Mouse (Mus musculus): ENCODE measurements around the gene Agap1. TPM values are rescaled to one million over a fixed set of nuclear protein-coding genes. Genes with fewer than 3 reads are reported as not detected.

The Agap1 gene
- polyA plus RNA-seq, 1 experiment from 2014 or later, result 37.2 TPM

DNA sequence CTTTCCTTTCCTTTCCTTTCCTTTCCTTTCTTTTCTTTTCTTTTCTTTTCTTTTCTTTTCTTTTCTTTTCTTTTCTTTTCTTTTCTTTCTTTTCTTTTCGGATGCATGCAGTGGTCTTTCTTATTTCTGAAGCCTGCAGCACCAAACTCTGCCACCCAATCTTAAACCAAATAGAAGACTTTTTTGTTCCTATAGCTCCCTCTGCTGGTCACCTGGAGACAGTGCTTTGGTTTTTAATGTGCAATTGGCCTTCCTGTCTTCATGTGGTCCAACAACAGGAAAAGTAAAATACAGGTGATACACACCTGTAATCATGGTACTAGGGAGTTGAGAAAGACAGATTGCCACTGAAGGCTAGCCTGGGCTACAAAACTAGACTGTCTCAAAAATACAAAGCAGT lies 177.1 kb downstream of the Agap1 start:
- H3K4me2 ChIP-seq (ENCODE audit: low read length), result no peak overlapping the region
- no peaks in the 10 kb centered on the region for H3K4me1 ChIP-seq (replicated peaks; ENCODE audit: control insufficient read depth, insufficient read depth, low read length)
- peaks cover 8% of the 10 kb centered on the region; the same call in 1 of the 2 replicates for H3K36me3 ChIP-seq (ENCODE audit: control insufficient read depth, insufficient read depth)
- ATAC-seq, result no peak
- H3K27me3 ChIP-seq (replicated peaks; ENCODE audit: control insufficient read depth, insufficient read depth, low read length), result no peaks in the 10 kb centered on the region
- no peak overlapping the region for H3K27ac ChIP-seq (ENCODE audit: low read length)
- no peak overlapping the region for H3K4me3 ChIP-seq (replicated peaks; ENCODE audit: low read length)
- no peak overlapping the region for H3K9ac ChIP-seq (replicated peaks; ENCODE audit: low read depth, low read length)
- WGBS, result 14% methylated on average over 1 of the region's 1 CpGs
- no peaks in the 10 kb centered on the region for H3K9me3 ChIP-seq (ENCODE audit: control insufficient read depth, low read length)

DNA sequence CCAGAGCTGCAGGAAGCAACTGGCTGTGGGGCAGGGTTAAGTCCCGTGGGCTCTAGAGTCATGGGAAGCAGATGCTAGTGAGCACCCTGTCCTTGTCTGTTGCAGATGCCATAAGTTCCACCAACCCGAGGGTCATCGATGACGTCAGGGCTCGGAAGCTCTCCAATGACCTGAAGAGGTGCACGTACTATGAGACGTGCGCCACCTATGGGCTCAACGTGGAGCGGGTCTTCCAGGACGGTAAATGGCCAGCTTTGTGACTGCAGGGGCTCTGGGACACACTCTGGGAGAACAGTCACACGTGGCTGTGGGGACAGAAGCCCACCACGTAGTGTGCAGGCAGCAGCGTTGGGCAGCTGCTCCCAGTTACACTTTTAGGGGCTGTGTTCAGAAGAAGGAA lies 179.4 kb downstream of the Agap1 start:
- no peak overlapping the region for H3K9ac ChIP-seq (replicated peaks; ENCODE audit: low read depth, low read length)
- peaks cover 11% of the 10 kb centered on the region; the same call in 1 of the 2 replicates for H3K36me3 ChIP-seq (ENCODE audit: control insufficient read depth, insufficient read depth)
- H3K4me3 ChIP-seq (replicated peaks; ENCODE audit: low read length), result no peak overlapping the region
- no peaks in the 10 kb centered on the region for H3K4me1 ChIP-seq (replicated peaks; ENCODE audit: control insufficient read depth, insufficient read depth, low read length)
- H3K4me2 ChIP-seq (ENCODE audit: low read length), result no peak overlapping the region
- no peak overlapping the region for H3K27ac ChIP-seq (ENCODE audit: low read length)
- ATAC-seq, result no peak
- no peaks in the 10 kb centered on the region for H3K27me3 ChIP-seq (replicated peaks; ENCODE audit: control insufficient read depth, insufficient read depth, low read length)
- H3K9me3 ChIP-seq (ENCODE audit: control insufficient read depth, low read length), result no peaks in the 10 kb centered on the region
- 74% methylated on average over 14 of the region's 14 CpGs for WGBS

DNA sequence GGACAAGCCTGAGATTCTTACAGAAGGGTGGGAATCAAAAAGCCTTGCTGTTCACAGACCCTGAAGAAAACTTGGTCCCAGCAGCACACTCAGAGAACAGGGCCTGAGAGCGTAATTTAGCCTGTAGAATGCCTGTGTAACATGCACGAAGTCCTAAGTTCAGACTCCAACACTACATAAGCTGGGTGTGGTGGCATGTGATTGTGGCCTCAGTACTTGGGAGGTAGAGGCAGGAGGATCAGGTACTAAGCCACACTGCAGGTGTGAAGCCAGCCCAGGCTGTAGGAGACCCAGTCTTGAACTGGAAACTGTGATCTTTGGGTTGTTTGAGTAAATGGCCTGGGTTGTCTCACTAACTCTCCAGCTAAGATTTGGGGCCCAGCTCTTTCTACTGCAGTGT lies 180.5 kb downstream of the Agap1 start:
- Histone ChIP-seq H3K27ac (ENCODE audit: low read length) (no peak overlapping the region), H3K9ac (replicated peaks; ENCODE audit: low read depth, low read length) (no peak overlapping the region), H3K4me2 (ENCODE audit: low read length) (no peak overlapping the region), H3K36me3 (ENCODE audit: control insufficient read depth, insufficient read depth) (peaks cover 9% of the 10 kb centered on the region; the same call in 1 of the 2 replicates), H3K27me3 (replicated peaks; ENCODE audit: control insufficient read depth, insufficient read depth, low read length) (no peaks in the 10 kb centered on the region), H3K4me1 (replicated peaks; ENCODE audit: control insufficient read depth, insufficient read depth, low read length) (no peaks in the 10 kb centered on the region), H3K9me3 (ENCODE audit: control insufficient read depth, low read length) (no peaks in the 10 kb centered on the region), H3K4me3 (replicated peaks; ENCODE audit: low read length) (no peak overlapping the region)
- 98% methylated on average over 2 of the region's 2 CpGs for WGBS
- ATAC-seq, result no peak

DNA sequence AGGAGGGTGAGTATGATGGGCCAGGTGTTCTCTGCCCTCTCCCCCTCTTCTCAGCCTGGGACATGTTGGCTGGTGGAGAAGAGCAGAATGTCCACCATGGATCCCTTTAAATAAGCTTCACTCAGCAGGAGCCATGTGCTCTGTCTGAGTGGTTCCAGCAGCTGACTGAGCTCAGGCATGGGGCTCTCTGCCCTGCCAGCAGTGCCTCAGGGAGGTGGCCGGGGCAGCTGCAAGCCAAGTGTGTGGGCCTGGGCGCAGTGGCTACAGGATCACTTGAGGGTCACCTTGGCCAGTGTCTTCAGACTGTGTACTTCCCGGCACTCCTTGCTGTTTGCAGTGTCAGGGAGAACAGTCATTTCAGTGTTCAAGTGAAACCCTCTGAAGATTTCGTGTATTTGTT lies 183.1 kb downstream of the Agap1 start:
- Histone ChIP-seq H3K27me3 (replicated peaks; ENCODE audit: control insufficient read depth, insufficient read depth, low read length) (no peaks in the 10 kb centered on the region), H3K4me2 (ENCODE audit: low read length) (no peak overlapping the region), H3K36me3 (ENCODE audit: control insufficient read depth, insufficient read depth) (peaks cover 7% of the 10 kb centered on the region; the same call in 1 of the 2 replicates), H3K9ac (replicated peaks; ENCODE audit: low read depth, low read length) (no peak overlapping the region), H3K27ac (ENCODE audit: low read length) (no peak overlapping the region), H3K9me3 (ENCODE audit: control insufficient read depth, low read length) (no peaks in the 10 kb centered on the region), H3K4me1 (replicated peaks; ENCODE audit: control insufficient read depth, insufficient read depth, low read length) (no peaks in the 10 kb centered on the region; the same call in 1 of the 2 replicates), H3K4me3 (replicated peaks; ENCODE audit: low read length) (no peak overlapping the region)
- 97% methylated on average over 4 of the region's 4 CpGs for WGBS
- no peak for ATAC-seq

GRCm38 (mm10) chr1:89643445-89644100 lies 189.0 kb downstream of the Agap1 start:
- Histone ChIP-seq H3K27ac (ENCODE audit: low read length) (no peak overlapping the region), H3K36me3 (ENCODE audit: control insufficient read depth, insufficient read depth) (peaks cover 3% of the 10 kb centered on the region; the same call in 1 of the 2 replicates), H3K4me3 (replicated peaks; ENCODE audit: low read length) (no peak overlapping the region), H3K4me2 (ENCODE audit: low read length) (no peak overlapping the region), H3K9ac (replicated peaks; ENCODE audit: low read depth, low read length) (no peak overlapping the region), H3K9me3 (ENCODE audit: control insufficient read depth, low read length) (no peaks in the 10 kb centered on the region), H3K27me3 (replicated peaks; ENCODE audit: control insufficient read depth, insufficient read depth, low read length) (peaks cover 4% of the 10 kb centered on the region; the same call in 1 of the 2 replicates), H3K4me1 (replicated peaks; ENCODE audit: control insufficient read depth, insufficient read depth, low read length) (no peaks in the 10 kb centered on the region; the same call in 1 of the 2 replicates)
- no peak; the same call in 1 of the 2 replicates for ATAC-seq
- 74% methylated on average over 8 of the region's 8 CpGs for WGBS

DNA sequence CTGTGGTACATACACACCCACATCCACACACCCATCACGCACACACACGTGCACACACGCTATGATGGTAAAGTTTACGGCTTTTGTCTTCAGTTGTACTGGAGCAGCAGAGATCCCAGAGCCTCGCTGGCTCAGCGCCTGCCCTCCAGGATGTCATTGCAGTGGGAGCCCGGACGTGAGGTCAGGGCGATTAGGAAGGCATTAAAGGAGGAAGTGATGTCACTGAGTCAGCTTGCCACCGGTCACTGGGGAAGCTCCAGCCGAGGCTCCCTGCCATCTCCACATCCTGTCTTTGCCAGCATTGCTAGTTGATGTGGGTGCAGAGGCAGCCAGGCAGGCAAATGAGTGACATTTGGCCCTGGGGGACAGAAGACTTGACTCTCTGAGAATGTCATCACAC lies 189.5 kb downstream of the Agap1 start:
- ATAC-seq, result no peak
- no peaks in the 10 kb centered on the region; the same call in 1 of the 2 replicates for H3K4me1 ChIP-seq (replicated peaks; ENCODE audit: control insufficient read depth, insufficient read depth, low read length)
- no peak overlapping the region for H3K4me3 ChIP-seq (replicated peaks; ENCODE audit: low read length)
- 90% methylated on average over 11 of the region's 11 CpGs for WGBS
- no peaks in the 10 kb centered on the region for H3K36me3 ChIP-seq (ENCODE audit: control insufficient read depth, insufficient read depth)
- no peak overlapping the region for H3K27ac ChIP-seq (ENCODE audit: low read length)
- no peak overlapping the region for H3K9ac ChIP-seq (replicated peaks; ENCODE audit: low read depth, low read length)
- H3K4me2 ChIP-seq (ENCODE audit: low read length), result no peak overlapping the region
- peaks cover 4% of the 10 kb centered on the region; the same call in 1 of the 2 replicates for H3K27me3 ChIP-seq (replicated peaks; ENCODE audit: control insufficient read depth, insufficient read depth, low read length)
- no peaks in the 10 kb centered on the region for H3K9me3 ChIP-seq (ENCODE audit: control insufficient read depth, low read length)

- H3K36me3 ChIP-seq (ENCODE audit: control insufficient read depth, insufficient read depth), result no peaks in the 10 kb centered on the region
- H3K9me3 ChIP-seq (ENCODE audit: control insufficient read depth, low read length), result no peaks in the 10 kb centered on the region
- peaks cover 4% of the 10 kb centered on the region; the same call in 1 of the 2 replicates for H3K27me3 ChIP-seq (replicated peaks; ENCODE audit: control insufficient read depth, insufficient read depth, low read length)
- WGBS, result 25% methylated on average over 4 of the region's 4 CpGs
- no peak overlapping the region for H3K9ac ChIP-seq (replicated peaks; ENCODE audit: low read depth, low read length)
- H3K27ac ChIP-seq (ENCODE audit: low read length), result no peak overlapping the region
- 0 out of 2 replicates have a peak, but pooled peaks have one; percentile 39 for ATAC-seq
- H3K4me3 ChIP-seq (replicated peaks; ENCODE audit: low read length), result no peak overlapping the region
- H3K4me1 ChIP-seq (replicated peaks; ENCODE audit: control insufficient read depth, insufficient read depth, low read length), result no peaks in the 10 kb centered on the region; the same call in 1 of the 2 replicates
- H3K4me2 ChIP-seq (ENCODE audit: low read length), result no peak overlapping the region
These were observed 191.9 kb downstream of the Agap1 start for GRCm38 (mm10) chr1:89646326-89647018.

DNA sequence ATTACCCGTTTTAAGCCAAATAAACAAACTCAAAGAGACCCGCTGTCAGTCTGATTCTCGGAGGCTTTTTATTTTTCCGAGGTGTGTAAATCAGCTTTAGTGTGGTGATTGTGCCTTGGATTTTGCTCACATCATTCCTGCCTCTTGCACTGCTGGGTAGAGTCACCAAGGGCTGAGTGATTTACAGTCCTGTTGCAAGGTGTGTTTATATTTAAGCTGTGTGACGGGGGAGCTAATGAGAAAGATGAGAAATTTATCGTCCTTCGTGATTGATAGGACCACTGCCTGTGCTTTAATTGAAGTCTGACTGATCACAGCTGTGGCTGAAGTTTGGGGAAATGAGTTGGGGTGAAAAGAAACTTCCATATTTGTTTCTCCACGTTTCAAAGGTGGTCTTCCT lies 192.9 kb downstream of the Agap1 start:
- WGBS, result 83% methylated on average over 8 of the region's 8 CpGs
- H3K4me3 ChIP-seq (replicated peaks; ENCODE audit: low read length), result no peak overlapping the region
- no peaks in the 10 kb centered on the region for H3K36me3 ChIP-seq (ENCODE audit: control insufficient read depth, insufficient read depth)
- H3K27ac ChIP-seq (ENCODE audit: low read length), result no peak overlapping the region
- no peak for ATAC-seq
- no peaks in the 10 kb centered on the region for H3K9me3 ChIP-seq (ENCODE audit: control insufficient read depth, low read length)
- H3K4me2 ChIP-seq (ENCODE audit: low read length), result no peak overlapping the region
- H3K4me1 ChIP-seq (replicated peaks; ENCODE audit: control insufficient read depth, insufficient read depth, low read length), result no peaks in the 10 kb centered on the region
- peaks cover 4% of the 10 kb centered on the region; the same call in 1 of the 2 replicates for H3K27me3 ChIP-seq (replicated peaks; ENCODE audit: control insufficient read depth, insufficient read depth, low read length)
- no peak overlapping the region for H3K9ac ChIP-seq (replicated peaks; ENCODE audit: low read depth, low read length)

DNA sequence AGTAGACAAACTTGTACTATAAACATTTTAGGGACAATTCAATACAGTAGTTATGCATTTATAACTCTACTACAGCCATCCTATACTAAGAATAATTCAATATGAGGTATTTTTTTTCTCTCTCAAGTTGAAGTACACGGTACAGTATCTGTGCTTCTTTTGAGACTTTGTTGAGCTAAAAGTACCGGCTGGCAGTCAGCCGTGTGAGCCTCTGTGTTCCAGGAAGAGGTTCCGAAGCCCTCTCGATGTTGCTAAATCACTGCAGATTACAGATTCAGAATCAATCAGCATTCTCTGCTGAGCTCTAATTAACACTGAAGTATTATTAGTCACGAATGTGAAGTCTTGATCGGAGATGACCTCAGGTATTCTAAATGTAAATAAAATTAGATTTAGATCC lies 196.0 kb downstream of the Agap1 start:
- H3K27ac ChIP-seq (ENCODE audit: low read length), result no peak overlapping the region
- no peaks in the 10 kb centered on the region for H3K27me3 ChIP-seq (replicated peaks; ENCODE audit: control insufficient read depth, insufficient read depth, low read length)
- WGBS, result 55% methylated on average over 7 of the region's 7 CpGs

More for the DNA sequence above, 196.0 kb downstream of the Agap1 start:
- Histone ChIP-seq H3K4me2 (ENCODE audit: low read length) (no peak overlapping the region), H3K4me1 (replicated peaks; ENCODE audit: control insufficient read depth, insufficient read depth, low read length) (no peaks in the 10 kb centered on the region), H3K9ac (replicated peaks; ENCODE audit: low read depth, low read length) (no peak overlapping the region), H3K36me3 (ENCODE audit: control insufficient read depth, insufficient read depth) (no peaks in the 10 kb centered on the region), H3K4me3 (replicated peaks; ENCODE audit: low read length) (no peak overlapping the region), H3K9me3 (ENCODE audit: control insufficient read depth, low read length) (no peaks in the 10 kb centered on the region)
- no peak for ATAC-seq

All from forebrain, embryonic 16.5 days (tissue).